Mouse (Mus musculus): ENCODE measurements around the gene Shank2.

GRCm38 (mm10) chr7:144469181-144469641, 467.5 kb downstream of the Shank2 start:
- TF ChIP-seq CTCF (IDR thresholded peaks at IDR 0.05; ENCODE audit: control insufficient read depth, insufficient read depth, insufficient read length) (no peak), MAX (IDR thresholded peaks at IDR 0.05) (no peak)
